Mouse (Mus musculus) myocyte (in vitro differentiated cells): ENCODE results near the gene Clec18a.

Experiments
- CEBPB ChIP-seq: IDR thresholded peaks from 2 replicates; pipeline ENCODE4 v1.6.1; 2011; ENCODE audit warnings: mild to moderate bottlenecking, moderate library complexity; ENCODE audit not compliant: poor library complexity, insufficient read depth, severe bottlenecking
- E2F4 ChIP-seq: IDR thresholded peaks from one replicate; pipeline ENCODE4 v1.6.1; 2011; ENCODE audit warnings: mild to moderate bottlenecking, control low read depth, moderate library complexity; ENCODE audit not compliant: insufficient read depth
- MAX ChIP-seq: IDR thresholded peaks from one replicate; pipeline ENCODE4 v1.6.1; 2011; ENCODE audit warnings: low read depth, mild to moderate bottlenecking, control low read depth
- MYOD1 ChIP-seq, 3 experiments: IDR thresholded peaks; one replicate each; pipeline ENCODE4 v1.6.1; 2011; ENCODE audit warnings: control low read depth in 2 of 3, low read depth in 2 of 3, mild to moderate bottlenecking in 2 of 3, moderate library complexity in 1 of 3; ENCODE audit not compliant: insufficient read length in 2 of 3, control insufficient read depth in 1 of 3
- POLR2A ChIP-seq: IDR thresholded peaks from one replicate; pipeline ENCODE4 v1.6.1; 2011; ENCODE audit warnings: low read depth, mild to moderate bottlenecking, control low read depth, moderate library complexity; ENCODE audit not compliant: insufficient read length
- POLR2AphosphoS2 ChIP-seq: IDR thresholded peaks from one replicate; pipeline ENCODE4 v1.6.1; 2011; ENCODE audit warnings: low read depth, control low read depth; ENCODE audit not compliant: insufficient read length
- SRF ChIP-seq: IDR thresholded peaks from one replicate; pipeline ENCODE4 v1.6.1; 2011; ENCODE audit warnings: low read depth; ENCODE audit not compliant: control insufficient read depth, insufficient read length
- USF1 ChIP-seq: IDR thresholded peaks from one replicate; pipeline ENCODE4 v1.6.1; 2011; ENCODE audit warnings: low read depth, mild to moderate bottlenecking, control low read depth, moderate library complexity

DNA sequence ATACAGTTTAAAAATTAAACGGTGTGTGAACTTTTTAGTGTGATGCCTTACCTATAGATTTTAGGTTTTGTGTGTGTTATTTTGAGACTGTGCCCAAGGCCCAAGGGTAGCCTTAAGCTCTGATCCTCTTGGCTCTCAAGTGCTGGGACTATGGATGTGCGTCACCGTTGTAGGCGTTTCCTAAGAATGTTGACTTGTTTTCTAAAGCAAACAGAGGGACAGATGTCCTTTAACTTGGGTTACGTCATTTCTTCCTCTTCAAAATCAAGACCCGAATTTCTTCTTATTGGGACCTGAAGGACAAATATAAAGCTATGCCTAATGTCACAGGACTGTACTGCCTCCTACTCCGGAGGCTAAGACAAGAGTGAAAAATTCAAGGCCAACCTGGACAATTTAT, 59.3 kb downstream of the Clec18a start, which contains the start of gene Aars:
- TF ChIP-seq USF1: no peak
- no peak for TF ChIP-seq MYOD1 (IDR thresholded peaks at IDR 0.05; ENCODE audit: control insufficient read depth in 1 of 3, insufficient read length in 2 of 3, low read depth in 2 of 3)
- TF ChIP-seq E2F4: no peak
- no peak for TF ChIP-seq SRF
- no peak for TF ChIP-seq POLR2A
- TF ChIP-seq POLR2AphosphoS2: no peak
- TF ChIP-seq MAX: no peak
- no peak for TF ChIP-seq CEBPB
